Mouse (Mus musculus) testis, adult 2 months (tissue): Measurements from ENCODE around the gene Hoxb4. TPM values are rescaled to one million over a fixed set of nuclear protein-coding genes. Genes with fewer than 3 reads are reported as not detected.

ENCODE experiments used
- H3K27ac ChIP-seq: fragments of 200-500 bp; 2 replicates; pipeline ENCODE4 v1.5.1; 2012; ENCODE audit warnings: low read depth, low read length; ENCODE audit not compliant: control insufficient read depth, insufficient read depth
- H3K27me3 ChIP-seq: fragments of 200-500 bp; 2 replicates; pipeline ENCODE4 v1.6.1; 2012; ENCODE audit warnings: mild to moderate bottlenecking, low read length, moderate library complexity; ENCODE audit not compliant: control insufficient read depth, insufficient read depth
- H3K36me3 ChIP-seq: fragments of 200-500 bp; 2 replicates; pipeline ENCODE4 v1.6.1; 2012; ENCODE audit warnings: mild to moderate bottlenecking, low read length; ENCODE audit not compliant: control insufficient read depth, insufficient read depth
- H3K4me1 ChIP-seq: fragments of 200-500 bp; 2 replicates; pipeline ENCODE4 v1.6.1; 2012; ENCODE audit warnings: low read length; ENCODE audit not compliant: control insufficient read depth, insufficient read depth
- H3K4me3 ChIP-seq: fragments of 200-500 bp; 2 replicates; pipeline ENCODE4 v1.5.1; 2012; ENCODE audit warnings: low read depth, mild to moderate bottlenecking, low read length, moderate library complexity, mixed read lengths; ENCODE audit not compliant: control insufficient read depth
- CTCF ChIP-seq: fragments of 200-500 bp; IDR thresholded peaks from 2 replicates; pipeline ENCODE4 v1.5.1; 2012; ENCODE audit warnings: low read depth, mild to moderate bottlenecking, inconsistent platforms, low read length, moderate library complexity; ENCODE audit not compliant: control insufficient read depth, insufficient read depth, insufficient replicate concordance
- POLR2A ChIP-seq: fragments of 200-500 bp; IDR thresholded peaks from 2 replicates; pipeline ENCODE4 v1.6.1; 2012; ENCODE audit warnings: low read depth, mild to moderate bottlenecking, inconsistent platforms, low read length, moderate library complexity; ENCODE audit not compliant: control insufficient read depth
- polyA plus RNA-seq: library from polyadenylated mRNA; depleted of rRNA; stranded (reverse); fragments of >200 nt; gene quantifications from 2 replicates; pipeline ENCODE4 v1.2.3, GENCODE M21; 2012

Hoxb4 gene
- polyA plus RNA-seq, 1 experiment = 0.07 TPM

GRCm38 (mm10) chr11:96337026-96337425 lies 19.0 kb downstream of the Hoxb4 start:
- Histone ChIP-seq H3K4me3 (no peak overlapping the region), H3K4me1 (peaks cover 10% of the 10 kb centered on the region), H3K36me3 (no peaks in the 10 kb centered on the region), H3K27ac (no peak overlapping the region), H3K27me3 (peaks cover 13% of the 10 kb centered on the region)
- no peak for TF ChIP-seq CTCF
- TF ChIP-seq POLR2A = no peak

GRCm38 (mm10) chr11:96338957-96339855 lies 21.1 kb downstream of the Hoxb4 start:
- Histone ChIP-seq H3K4me1 (peaks cover 10% of the 10 kb centered on the region), H3K36me3 (no peaks in the 10 kb centered on the region), H3K27ac (no peak overlapping the region), H3K4me3 (no peak overlapping the region), H3K27me3 (peaks cover 15% of the 10 kb centered on the region)
- TF ChIP-seq POLR2A (no peak), CTCF (no peak)

GRCm38 (mm10) chr11:96340698-96341365 lies 22.8 kb downstream of the Hoxb4 start:
- TF ChIP-seq CTCF = no peak
- no peak for TF ChIP-seq POLR2A
- Histone ChIP-seq H3K36me3 (no peaks in the 10 kb centered on the region), H3K27ac (no peak overlapping the region), H3K4me1 (peaks cover 15% of the 10 kb centered on the region), H3K4me3 (peak overlapping the region; percentile 33), H3K27me3 (peaks cover 22% of the 10 kb centered on the region)

GRCm38 (mm10) chr11:96341701-96342575 lies 23.9 kb downstream of the Hoxb4 start:
- Histone ChIP-seq H3K36me3 (no peaks in the 10 kb centered on the region), H3K4me1 (peaks cover 18% of the 10 kb centered on the region), H3K27ac (peak overlapping the region; percentile 27; the same call in 1 of the 2 replicates), H3K4me3 (peak overlapping the region; percentile 62), H3K27me3 (peaks cover 22% of the 10 kb centered on the region)
- TF ChIP-seq POLR2A (no peak), CTCF (no peak)

- H3K27ac ChIP-seq = no peak overlapping the region
- TF ChIP-seq CTCF (no peak), POLR2A (no peak)
- peaks cover 18% of the 10 kb centered on the region for H3K4me1 ChIP-seq
- no peak overlapping the region for H3K4me3 ChIP-seq
- H3K27me3 ChIP-seq = peaks cover 22% of the 10 kb centered on the region
- H3K36me3 ChIP-seq = no peaks in the 10 kb centered on the region
These were observed 24.5 kb downstream of the Hoxb4 start for GRCm38 (mm10) chr11:96342576-96342930.

GRCm38 (mm10) chr11:96343206-96343745 lies 25.2 kb downstream of the Hoxb4 start:
- H3K27ac ChIP-seq = no peak overlapping the region
- TF ChIP-seq CTCF = no peak
- no peak for TF ChIP-seq POLR2A
- no peaks in the 10 kb centered on the region for H3K36me3 ChIP-seq
- peaks cover 22% of the 10 kb centered on the region for H3K27me3 ChIP-seq
- H3K4me3 ChIP-seq = no peak overlapping the region
- peaks cover 18% of the 10 kb centered on the region for H3K4me1 ChIP-seq
